Mouse (Mus musculus) embryonic facial prominence, embryonic 10.5 days (tissue): Measurements from ENCODE around the gene Olfr1329. TPM values are rescaled to one million over a fixed set of nuclear protein-coding genes. Genes with fewer than 3 reads are reported as not detected.
"Not testable (repeated sequence)": the region's sequence is repeated elsewhere in the genome, so short reads cannot be mapped to it uniquely, and the experiment has no call there.

ENCODE experiments used
- DNase-seq: peaks from one replicate; pipeline ENCODE4 v3.0.0-alpha.2; 2017; ENCODE audit warnings: low spot score
- H3K27ac ChIP-seq: fragments of 300-500 bp; sonication (generic); replicated peaks from 2 replicates; pipeline ENCODE4 v1.5.1; 2016; ENCODE audit warnings: mild to moderate bottlenecking
- H3K27me3 ChIP-seq: fragments of 300-500 bp; sonication (generic); replicated peaks from 2 replicates; pipeline ENCODE4 v1.6.1; 2016; ENCODE audit warnings: low read depth, mild to moderate bottlenecking; ENCODE audit not compliant: poor library complexity, severe bottlenecking
- H3K36me3 ChIP-seq: fragments of 300-500 bp; sonication (generic); replicated peaks from 2 replicates; pipeline ENCODE4 v1.6.1; 2016; ENCODE audit warnings: mild to moderate bottlenecking, moderate library complexity
- H3K4me1 ChIP-seq: fragments of 300-500 bp; sonication (generic); 2 replicates; pipeline ENCODE4 v1.6.1; 2016
- H3K4me3 ChIP-seq: fragments of 300-500 bp; sonication (generic); 2 replicates; pipeline ENCODE4 v1.5.1; 2016; ENCODE audit warnings: mild to moderate bottlenecking, moderate library complexity
- H3K9me3 ChIP-seq: fragments of 300-500 bp; sonication (generic); 2 replicates; pipeline ENCODE4 v1.6.1; 2016; ENCODE audit warnings: mild to moderate bottlenecking
- WGBS: fragments of 180-500 bp; shearing (Covaris S2); methylation state at CpG from one replicate; pipeline ENCODE4 v1.1.7; 2016; 5-methylcytosine and 5-hydroxymethylcytosine counted together
- polyA plus RNA-seq: library from polyadenylated mRNA; unstranded; fragments of >200 nt; fragmentation: Nextera tagmentation; extraction: Ambion mirVana; gene quantifications from 2 replicates; pipeline ENCODE4 v1.2.1, GENCODE M21; 2016

The Olfr1329 gene
- not detected in 2 replicates for polyA plus RNA-seq

DNA sequence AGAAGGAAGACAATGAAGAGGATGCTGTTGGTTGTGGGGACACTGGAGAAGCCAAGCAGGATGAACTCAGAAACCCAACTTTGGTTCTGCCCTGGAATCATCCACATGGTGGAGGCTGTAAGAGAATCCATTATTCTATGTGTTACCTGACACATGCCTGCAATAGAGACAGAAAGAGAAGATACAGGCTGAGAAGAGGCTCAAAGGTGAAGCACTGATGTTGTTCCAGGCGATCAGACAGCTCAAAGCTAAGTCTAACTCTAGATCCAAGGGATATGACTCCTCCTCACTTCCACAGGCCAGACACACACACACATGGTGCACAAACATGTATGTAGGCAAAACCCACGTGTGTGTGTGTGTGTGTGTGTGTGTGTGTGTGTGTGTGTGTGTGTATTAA lies at the start of gene Olfr1329:
Olfr1329 (minus strand) TSS at position 101 of the 400 bp plus-strand sequence.
- H3K27ac ChIP-seq, H3K36me3 ChIP-seq, H3K9me3 ChIP-seq, H3K4me1 ChIP-seq, DNase-seq, H3K27me3 ChIP-seq, H3K4me3 ChIP-seq: not testable (repeated sequence)
- WGBS: 65% methylated on average over 2 of the region's 2 CpGs

- Histone ChIP-seq H3K27ac (no peak within 1 kb of the TSS), H3K9me3 (no peaks in the 10 kb centered on the region), H3K36me3 (no peaks in the 10 kb centered on the region), H3K4me3 (no peak within 1 kb of the TSS), H3K4me1 (no peaks in the 10 kb centered on the region), H3K27me3 (no peaks in the 10 kb centered on the region)
- WGBS: 89% methylated on average over 2 of the region's 2 CpGs
- no peak for DNase-seq
Observed at GRCm38 (mm10) chr4:118961141-118961628, 43.9 kb upstream of the Olfr1329 start, which contains the start of gene Lao1. Gene Lao1, plus strand, starts transcription at chr4:118961578.

- Histone ChIP-seq H3K27me3 (no peaks in the 10 kb centered on the region), H3K9me3 (no peaks in the 10 kb centered on the region), H3K4me1 (no peaks in the 10 kb centered on the region), H3K36me3 (no peaks in the 10 kb centered on the region), H3K4me3 (no peak overlapping the region), H3K27ac (no peak overlapping the region)
- no peak for DNase-seq
- 90% methylated on average over 7 of the region's 7 CpGs for WGBS
Observed at GRCm38 (mm10) chr4:118958812-118959211, 41.5 kb upstream of the Olfr1329 start.

GRCm38 (mm10) chr4:118938512-118938911 lies 21.2 kb upstream of the Olfr1329 start, which contains the start of gene Olfr1328:
Gene Olfr1328, minus strand, starts transcription at chr4:118938612.
- Histone ChIP-seq H3K27ac (no peak within 1 kb of the TSS), H3K4me3 (no peak within 1 kb of the TSS), H3K9me3 (no peaks in the 10 kb centered on the region), H3K4me1 (no peaks in the 10 kb centered on the region), H3K27me3 (no peaks in the 10 kb centered on the region), H3K36me3 (no peaks in the 10 kb centered on the region)
- 75% methylated on average over 2 of the region's 2 CpGs for WGBS
- no peak for DNase-seq

DNA sequence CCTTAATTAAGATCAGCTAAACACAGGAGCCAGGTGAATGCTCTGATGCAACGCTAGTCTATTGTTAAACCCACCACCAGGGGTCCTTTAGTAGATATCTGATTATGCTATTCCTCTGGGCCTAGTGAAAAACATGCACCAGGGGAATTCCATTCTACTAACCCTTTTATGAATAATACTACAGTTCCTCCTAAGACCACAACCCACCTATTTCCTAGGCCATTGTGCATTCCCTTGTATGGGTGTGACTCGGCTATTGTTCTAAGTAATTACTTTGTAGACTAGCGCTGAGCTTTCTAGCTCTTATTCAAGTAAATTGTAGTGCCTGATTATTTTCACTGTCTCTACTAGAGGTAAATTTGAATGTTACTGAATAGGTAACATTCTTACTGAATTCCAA lies 14.1 kb upstream of the Olfr1329 start:
- not testable (repeated sequence) for H3K27me3 ChIP-seq, DNase-seq, H3K27ac ChIP-seq, H3K4me3 ChIP-seq, H3K4me1 ChIP-seq, H3K9me3 ChIP-seq, H3K36me3 ChIP-seq
- WGBS: 77% methylated on average over 3 of the region's 3 CpGs

GRCm38 (mm10) chr4:118901981-118902380 lies 15.3 kb downstream of the Olfr1329 start:
- Histone ChIP-seq H3K9me3 (no peaks in the 10 kb centered on the region), H3K27ac (no peak overlapping the region), H3K4me3 (no peak overlapping the region), H3K27me3 (no peaks in the 10 kb centered on the region), H3K4me1 (no peaks in the 10 kb centered on the region), H3K36me3 (no peaks in the 10 kb centered on the region)
- 74% methylated on average over 2 of the region's 2 CpGs for WGBS
- no peak for DNase-seq

DNA sequence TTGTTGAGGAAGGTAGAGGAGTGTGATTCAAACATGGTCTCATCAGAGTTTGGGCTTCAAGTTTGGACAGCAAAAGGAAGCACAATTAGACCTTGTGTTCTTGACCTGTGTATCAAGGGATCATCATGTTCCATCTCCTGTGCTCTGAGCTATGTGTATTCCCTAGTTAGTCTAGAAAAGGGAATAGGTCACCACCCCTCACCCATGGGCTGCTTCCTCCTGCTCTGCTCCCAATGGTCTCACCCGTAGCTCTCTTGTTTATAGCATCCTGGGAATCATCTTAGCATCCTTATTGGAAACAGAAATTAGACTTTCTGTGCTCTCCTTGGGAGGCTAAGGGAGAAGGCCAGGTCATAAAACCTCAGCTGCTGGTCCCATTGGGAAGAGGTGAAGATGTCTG lies 29.0 kb downstream of the Olfr1329 start, which contains the start of gene Olfr1330:
Olfr1330 (plus strand) TSS at position 301 of the 400 bp plus-strand sequence.
- Histone ChIP-seq H3K27ac (no peak within 1 kb of the TSS), H3K27me3 (no peaks in the 10 kb centered on the region), H3K4me3 (no peak within 1 kb of the TSS), H3K4me1 (no peaks in the 10 kb centered on the region), H3K9me3 (no peaks in the 10 kb centered on the region), H3K36me3 (no peaks in the 10 kb centered on the region)
- 83% methylated on average over 1 of the region's 1 CpGs for WGBS
- DNase-seq: no peak

- Histone ChIP-seq H3K27ac (no peak overlapping the region), H3K9me3 (no peaks in the 10 kb centered on the region), H3K4me1 (no peaks in the 10 kb centered on the region), H3K27me3 (no peaks in the 10 kb centered on the region), H3K4me3 (no peak overlapping the region), H3K36me3 (no peaks in the 10 kb centered on the region)
- DNase-seq: no peak
Observed at GRCm38 (mm10) chr4:118867566-118867965, 49.7 kb downstream of the Olfr1329 start.

Other genes starting within 250 kb of the Olfr1329 start
- 0.06 TPM in 1 of 2 replicates, not detected in the other for gene Olfr1342, start 224.7 kb downstream of the Olfr1329 start, polyA plus RNA-seq
- gene Olfr1341, start 213.9 kb downstream of the Olfr1329 start, polyA plus RNA-seq: 0.04 TPM in 1 of 2 replicates, not detected in the other
- not detected in 2 replicates for gene Olfr1340, start 197.3 kb downstream of the Olfr1329 start, polyA plus RNA-seq
- not detected in 2 replicates for gene Olfr1339, start 185.3 kb downstream of the Olfr1329 start, polyA plus RNA-seq
- gene Olfr1338, start 158.7 kb downstream of the Olfr1329 start, polyA plus RNA-seq: not detected in 2 replicates
- gene Olfr1337, start 134.9 kb downstream of the Olfr1329 start, polyA plus RNA-seq: not detected in 2 replicates
- not detected in 2 replicates for gene Olfr1335, start 107.5 kb downstream of the Olfr1329 start, polyA plus RNA-seq
- not detected in 2 replicates for gene Olfr1333, start 81.2 kb downstream of the Olfr1329 start, polyA plus RNA-seq
- not detected in 2 replicates for gene Olfr1331, start 52.8 kb downstream of the Olfr1329 start, polyA plus RNA-seq
- gene Olfr1330, start 28.9 kb downstream of the Olfr1329 start, polyA plus RNA-seq: not detected in 2 replicates
- not detected in 2 replicates for gene Olfr1328, start 21.1 kb upstream of the Olfr1329 start, polyA plus RNA-seq
- not detected in 2 replicates for gene Lao1, start 44.1 kb upstream of the Olfr1329 start, polyA plus RNA-seq
- gene Slc2a1, start 191.2 kb upstream of the Olfr1329 start, polyA plus RNA-seq: 140 and 166 TPM in 2 replicates